Mouse (Mus musculus): ENCODE measurements around the gene Dph1. TPM values are rescaled to one million over a fixed set of nuclear protein-coding genes. Genes with fewer than 3 reads are reported as not detected.

Dph1 gene
- 23.9 and 24.9 TPM in 2 replicates for polyA plus RNA-seq (2015; fragmentation: Nextera tagmentation; extraction: Ambion mirVana)

DNA sequence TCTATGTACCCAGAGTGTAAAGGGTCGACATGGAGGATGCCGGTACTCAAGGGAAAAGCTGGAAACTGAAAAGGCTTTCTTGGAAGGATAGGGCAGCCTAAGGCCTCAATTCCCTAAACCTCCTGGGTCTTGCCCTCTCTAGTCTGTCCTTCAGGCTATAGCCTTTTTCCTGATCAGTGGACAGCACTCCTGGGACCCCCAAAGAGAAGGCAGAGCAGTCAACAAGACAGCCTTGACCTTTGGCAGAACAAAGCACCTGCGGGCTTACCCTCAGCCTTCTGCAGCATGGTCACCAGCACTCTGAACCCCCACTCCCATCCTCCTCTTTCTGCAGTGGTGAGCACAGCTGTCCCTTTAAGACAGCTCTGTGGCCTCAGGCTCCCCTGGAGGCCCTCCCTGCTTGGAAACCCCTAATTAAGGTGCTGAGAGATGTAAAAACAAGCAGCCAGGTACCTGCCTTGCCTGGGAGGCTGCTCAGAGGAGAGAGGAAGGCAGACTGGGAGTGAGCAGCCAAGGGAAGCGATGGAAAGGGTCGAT, at the start of gene Dph1:
Gene Dph1, minus strand, starts transcription at position 337 of the 537 bp plus-strand sequence.
- Histone ChIP-seq H3K4me1 (peaks cover 47% of the 10 kb centered on the region), H3K9me3 (no peaks in the 10 kb centered on the region), H3K36me3 (no peaks in the 10 kb centered on the region), H3K4me3 (peak within 1 kb of the TSS; percentile 65), H3K4me2 (replicated peaks) (peak within 1 kb of the TSS; percentile 80), H3K27me3 (peaks cover 46% of the 10 kb centered on the region), H3K9ac (peak within 1 kb of the TSS; percentile 77), H3K27ac (no peak within 1 kb of the TSS)
- WGBS, result 50% methylated on average over 5 of the region's 5 CpGs
- ATAC-seq (ENCODE audit: low FRiP score, low read depth), result no peak

DNA sequence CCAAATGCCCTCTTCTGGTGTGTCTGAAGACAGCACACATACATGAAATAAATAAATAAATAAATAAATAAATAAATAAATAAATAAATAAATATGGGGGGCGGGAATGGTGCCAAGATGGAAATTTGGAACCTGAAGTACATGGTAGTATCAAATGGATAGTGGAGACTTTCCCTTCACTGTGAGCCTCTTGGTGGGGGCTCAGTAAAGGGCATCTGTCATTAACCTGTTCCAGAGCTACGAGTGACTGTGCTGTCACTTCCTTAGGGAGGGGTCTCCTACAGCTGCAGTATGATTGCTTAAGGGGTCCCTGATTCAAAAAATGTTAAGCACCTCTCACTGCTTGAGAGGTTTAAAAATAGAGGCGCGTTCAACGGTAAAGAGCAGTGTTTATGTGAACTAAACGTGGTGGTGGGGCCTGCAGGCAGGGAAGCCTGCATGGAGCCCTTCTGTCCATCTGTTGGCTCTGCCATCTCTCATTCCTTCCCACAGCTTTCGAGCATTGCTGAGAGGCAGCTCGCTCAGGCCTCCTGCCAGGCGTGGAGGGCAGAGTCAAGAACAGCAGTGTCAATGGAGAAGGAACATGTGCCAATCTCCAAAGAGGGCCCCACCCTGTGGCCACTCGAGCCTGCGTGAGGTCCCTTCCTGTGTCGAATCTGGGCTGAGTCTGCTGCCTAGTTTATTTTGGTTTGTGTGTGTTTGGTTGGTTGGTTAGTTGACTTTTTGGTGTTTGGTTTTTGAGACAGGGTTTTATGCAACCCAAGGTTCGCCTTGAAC, 49.3 kb upstream of the Dph1 start:
- Histone ChIP-seq H3K4me2 (replicated peaks) (no peak overlapping the region), H3K27ac (no peak overlapping the region), H3K4me3 (no peak overlapping the region), H3K27me3 (peaks cover 5% of the 10 kb centered on the region; the same call in 1 of the 2 replicates), H3K4me1 (peaks cover 25% of the 10 kb centered on the region), H3K36me3 (no peaks in the 10 kb centered on the region), H3K9ac (no peak overlapping the region), H3K9me3 (no peaks in the 10 kb centered on the region)
- ATAC-seq (ENCODE audit: low FRiP score, low read depth), result no peak
- WGBS, result 72% methylated on average over 13 of the region's 13 CpGs

DNA sequence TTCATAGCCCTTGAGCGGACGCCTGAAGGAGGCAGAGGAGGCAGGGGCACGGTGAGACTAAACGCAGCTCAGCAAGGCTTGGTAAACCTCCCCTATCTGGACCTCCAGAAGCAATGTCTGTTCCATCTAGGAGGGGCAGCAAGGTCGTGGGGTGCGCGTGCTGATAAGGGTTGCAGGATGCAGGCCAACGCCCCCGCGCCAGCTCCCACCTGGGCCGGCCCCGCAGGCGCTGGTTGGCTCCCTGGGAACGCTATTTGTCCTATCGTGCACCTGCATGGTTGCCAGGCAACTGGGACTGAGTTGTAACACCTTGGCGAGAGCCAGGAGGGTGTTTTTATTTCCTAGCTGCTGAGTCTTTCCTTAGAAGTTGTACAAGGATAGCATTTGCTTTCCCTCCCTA, 43.7 kb upstream of the Dph1 start:
- H3K9ac ChIP-seq, result no peak overlapping the region
- H3K4me3 ChIP-seq, result no peak overlapping the region
- H3K9me3 ChIP-seq, result no peaks in the 10 kb centered on the region
- H3K4me1 ChIP-seq, result peaks cover 46% of the 10 kb centered on the region
- no peaks in the 10 kb centered on the region for H3K36me3 ChIP-seq
- peaks cover 22% of the 10 kb centered on the region for H3K27me3 ChIP-seq
- ATAC-seq (ENCODE audit: low FRiP score, low read depth), result no peak
- 7% methylated on average over 16 of the region's 16 CpGs for WGBS
- peak overlapping the region; percentile 37 for H3K4me2 ChIP-seq (replicated peaks)
- H3K27ac ChIP-seq, result no peak overlapping the region

DNA sequence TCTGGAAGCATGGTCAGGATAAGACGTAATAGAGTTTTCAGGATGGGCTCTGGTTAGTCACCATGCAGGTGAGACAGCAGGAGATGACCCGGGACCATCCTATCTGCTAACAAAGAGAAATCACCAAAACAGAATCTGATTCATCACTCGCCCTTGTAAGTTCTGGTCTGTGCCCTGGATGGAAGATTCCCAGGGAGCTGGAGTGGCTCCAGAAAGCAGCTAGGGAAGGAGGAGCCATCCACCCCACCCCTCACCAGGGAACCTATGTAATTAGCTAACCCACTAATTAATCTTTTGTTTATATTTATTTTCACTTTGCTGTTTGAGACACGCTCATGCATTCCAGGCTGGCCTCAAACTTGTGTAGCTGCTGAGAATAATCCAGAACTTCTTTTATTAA, 41.4 kb upstream of the Dph1 start:
- peaks cover 46% of the 10 kb centered on the region for H3K4me1 ChIP-seq
- 64% methylated on average over 4 of the region's 4 CpGs for WGBS
- H3K36me3 ChIP-seq, result no peaks in the 10 kb centered on the region
- no peaks in the 10 kb centered on the region for H3K9me3 ChIP-seq
- H3K4me2 ChIP-seq (replicated peaks), result no peak overlapping the region
- H3K27me3 ChIP-seq, result peaks cover 22% of the 10 kb centered on the region
- H3K9ac ChIP-seq, result no peak overlapping the region
- no peak for ATAC-seq (ENCODE audit: low FRiP score, low read depth)
- H3K4me3 ChIP-seq, result no peak overlapping the region
- H3K27ac ChIP-seq, result peak overlapping the region; percentile 15; the same call in 1 of the 2 replicates

DNA sequence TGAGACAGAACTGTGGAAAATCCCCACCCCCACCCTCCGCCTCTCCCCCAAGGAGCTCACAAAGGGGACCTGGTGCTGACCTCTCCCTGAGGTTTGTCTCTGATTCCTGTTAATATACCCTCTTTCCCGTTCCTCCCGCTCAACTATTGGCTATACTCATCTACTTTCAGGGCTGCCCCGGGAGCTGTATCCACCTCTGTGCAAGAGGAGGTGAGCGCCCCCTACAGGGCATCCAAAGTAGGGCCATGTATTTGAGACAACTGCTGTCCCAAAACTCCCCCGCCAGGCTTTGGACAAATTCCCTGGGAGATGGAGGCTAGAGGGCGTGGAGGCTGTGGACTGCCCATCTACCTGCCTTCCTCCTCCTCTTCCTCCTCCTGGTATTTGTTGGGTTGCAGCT, 40.7 kb upstream of the Dph1 start:
- H3K27ac ChIP-seq, result no peak overlapping the region

DNA sequence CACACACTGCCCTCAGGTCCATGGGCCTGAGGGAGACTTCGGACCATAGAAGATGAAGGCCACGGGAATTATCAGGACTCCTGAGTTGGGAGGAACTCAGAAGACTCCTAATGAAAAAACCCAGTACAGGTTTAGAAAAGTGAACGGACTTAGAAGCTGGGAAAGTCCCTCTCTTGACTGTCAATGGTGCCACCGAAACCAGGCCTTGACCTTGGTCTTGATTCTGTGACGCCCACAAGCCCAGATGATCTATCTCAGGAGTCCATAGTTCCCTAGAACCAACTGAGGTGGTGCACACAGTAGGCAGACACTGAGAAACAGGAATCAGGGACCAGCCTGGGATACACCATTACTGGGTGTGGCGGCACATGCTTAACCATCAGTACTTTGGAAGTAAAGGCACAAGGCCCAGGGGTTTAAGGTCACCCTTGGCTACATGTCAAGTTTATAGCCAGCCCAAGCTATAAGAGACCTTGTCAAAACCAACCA, 39.3 kb upstream of the Dph1 start:
- no peak overlapping the region for H3K9ac ChIP-seq
- no peaks in the 10 kb centered on the region for H3K36me3 ChIP-seq
- peaks cover 29% of the 10 kb centered on the region for H3K4me1 ChIP-seq
- whole genome bisulfite sequencing, result 94% methylated on average over 6 of the region's 6 CpGs
- no peak overlapping the region for H3K4me3 ChIP-seq
- H3K9me3 ChIP-seq, result no peaks in the 10 kb centered on the region
- H3K27me3 ChIP-seq, result peaks cover 17% of the 10 kb centered on the region
- H3K27ac ChIP-seq, result no peak overlapping the region
- no peak overlapping the region for H3K4me2 ChIP-seq (replicated peaks)
- ATAC-seq (ENCODE audit: low FRiP score, low read depth), result no peak

More for the DNA sequence above, 40.7 kb upstream of the Dph1 start:
- no peak overlapping the region for H3K4me3 ChIP-seq
- no peak for ATAC-seq (ENCODE audit: low FRiP score, low read depth)
- 11% methylated on average over 7 of the region's 7 CpGs for WGBS
- H3K36me3 ChIP-seq, result no peaks in the 10 kb centered on the region
- H3K9ac ChIP-seq, result no peak overlapping the region
- H3K27me3 ChIP-seq, result peaks cover 22% of the 10 kb centered on the region
- peaks cover 40% of the 10 kb centered on the region for H3K4me1 ChIP-seq
- H3K9me3 ChIP-seq, result no peaks in the 10 kb centered on the region
- no peak overlapping the region for H3K4me2 ChIP-seq (replicated peaks)

DNA sequence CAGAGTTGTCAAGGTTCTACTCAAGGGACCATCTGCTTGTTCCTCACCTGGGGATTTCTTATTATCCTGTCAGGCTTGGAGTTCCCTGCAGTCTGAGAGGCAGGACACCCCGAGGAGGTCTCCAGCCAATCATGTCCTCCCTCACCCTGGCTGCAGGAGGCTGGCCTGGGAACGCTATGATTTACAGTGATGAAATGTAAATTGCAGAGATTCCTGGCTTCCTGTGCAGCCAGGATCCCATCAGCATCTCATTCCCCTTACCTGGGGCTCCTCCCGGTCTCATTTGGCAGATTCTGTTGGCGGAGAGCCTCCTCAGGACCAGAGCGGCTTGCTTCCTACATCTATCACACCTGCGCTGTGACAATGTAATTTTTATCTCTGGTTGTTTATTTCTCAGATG, 38.2 kb upstream of the Dph1 start:
- no peak overlapping the region for H3K27ac ChIP-seq
- no peaks in the 10 kb centered on the region for H3K9me3 ChIP-seq
- peaks cover 19% of the 10 kb centered on the region for H3K4me1 ChIP-seq
- WGBS, result 72% methylated on average over 6 of the region's 6 CpGs
- H3K9ac ChIP-seq, result no peak overlapping the region
- H3K4me2 ChIP-seq (replicated peaks), result no peak overlapping the region
- ATAC-seq (ENCODE audit: low FRiP score, low read depth), result no peak
- peaks cover 7% of the 10 kb centered on the region for H3K27me3 ChIP-seq
- no peak overlapping the region for H3K4me3 ChIP-seq
- no peaks in the 10 kb centered on the region for H3K36me3 ChIP-seq

DNA sequence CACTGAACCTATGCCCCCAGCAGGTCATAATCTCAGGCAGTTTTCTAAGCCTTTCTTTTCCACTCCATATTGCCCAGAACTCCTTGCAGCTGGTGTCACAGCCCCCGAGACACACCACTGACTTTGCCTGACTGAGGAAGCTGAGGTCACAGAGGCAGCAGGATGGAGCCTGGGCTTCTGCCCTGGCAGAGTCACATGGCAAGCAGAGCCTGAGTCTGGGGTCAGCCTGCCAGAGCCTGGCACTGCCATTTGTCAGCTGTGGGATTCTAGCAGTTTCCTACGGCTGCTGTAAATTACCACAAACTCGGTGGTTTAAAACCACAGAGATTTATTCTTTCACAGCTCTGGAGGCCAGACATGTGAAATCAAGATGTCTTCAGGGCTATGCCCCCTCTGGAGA, 36.6 kb upstream of the Dph1 start:
- Histone ChIP-seq H3K4me3 (no peak overlapping the region), H3K4me1 (peaks cover 12% of the 10 kb centered on the region), H3K27me3 (no peaks in the 10 kb centered on the region), H3K36me3 (no peaks in the 10 kb centered on the region), H3K4me2 (replicated peaks) (no peak overlapping the region), H3K9me3 (no peaks in the 10 kb centered on the region), H3K9ac (no peak overlapping the region), H3K27ac (no peak overlapping the region)
- ATAC-seq (ENCODE audit: low FRiP score, low read depth), result no peak
- 23% methylated on average over 3 of the region's 3 CpGs for WGBS

DNA sequence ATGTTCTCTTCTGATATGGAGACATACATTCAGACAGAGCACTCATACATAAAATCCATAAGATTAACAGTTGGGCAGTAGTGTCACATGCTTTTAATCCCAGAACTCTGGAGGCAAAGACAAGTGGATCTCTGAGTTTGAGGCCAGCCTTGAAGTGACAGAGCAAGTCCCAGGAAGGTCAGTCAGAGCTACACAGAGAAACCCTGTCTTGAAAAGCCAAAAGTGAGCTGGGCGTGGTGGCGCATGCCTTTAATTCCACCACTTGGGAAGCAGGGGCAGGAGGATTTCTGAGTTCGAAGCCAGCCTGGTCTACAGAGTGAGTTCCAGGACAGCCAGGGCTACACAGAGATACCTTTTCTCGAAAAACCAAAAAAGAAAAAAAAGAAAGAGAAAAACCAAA, 33.8 kb upstream of the Dph1 start:
- WGBS, result 80% methylated on average over 4 of the region's 4 CpGs
- Histone ChIP-seq H3K9me3 (no peaks in the 10 kb centered on the region), H3K9ac (no peak overlapping the region), H3K4me2 (replicated peaks) (no peak overlapping the region), H3K4me3 (no peak overlapping the region), H3K4me1 (no peaks in the 10 kb centered on the region), H3K36me3 (no peaks in the 10 kb centered on the region), H3K27ac (no peak overlapping the region), H3K27me3 (no peaks in the 10 kb centered on the region)
- ATAC-seq (ENCODE audit: low FRiP score, low read depth), result no peak

DNA sequence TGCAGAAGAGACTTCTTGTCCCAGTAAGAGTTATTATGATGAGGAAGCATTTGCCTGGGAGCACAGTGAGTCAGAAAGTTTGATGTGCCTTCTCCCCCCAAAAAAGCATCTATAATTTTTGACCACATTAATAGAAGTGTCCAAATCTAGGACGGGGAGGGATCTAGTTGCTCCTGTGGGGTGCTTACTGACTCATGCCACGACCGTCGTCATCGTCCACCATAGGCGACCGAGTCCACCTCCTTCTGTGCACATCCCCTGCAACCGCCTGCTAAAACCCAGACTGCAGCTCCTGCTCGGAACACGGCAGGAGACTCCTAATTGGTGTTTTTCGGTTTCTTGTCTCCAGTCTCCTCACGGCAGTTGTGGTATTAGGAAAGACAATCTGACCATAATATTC, 33.0 kb upstream of the Dph1 start:
- H3K4me3 ChIP-seq, result no peak overlapping the region
- 77% methylated on average over 12 of the region's 12 CpGs for WGBS
- H3K27me3 ChIP-seq, result no peaks in the 10 kb centered on the region
- H3K27ac ChIP-seq, result no peak overlapping the region
- no peak for ATAC-seq (ENCODE audit: low FRiP score, low read depth)
- H3K4me1 ChIP-seq, result no peaks in the 10 kb centered on the region
- H3K36me3 ChIP-seq, result no peaks in the 10 kb centered on the region
- H3K9me3 ChIP-seq, result no peaks in the 10 kb centered on the region
- H3K4me2 ChIP-seq (replicated peaks), result no peak overlapping the region
- no peak overlapping the region for H3K9ac ChIP-seq

DNA sequence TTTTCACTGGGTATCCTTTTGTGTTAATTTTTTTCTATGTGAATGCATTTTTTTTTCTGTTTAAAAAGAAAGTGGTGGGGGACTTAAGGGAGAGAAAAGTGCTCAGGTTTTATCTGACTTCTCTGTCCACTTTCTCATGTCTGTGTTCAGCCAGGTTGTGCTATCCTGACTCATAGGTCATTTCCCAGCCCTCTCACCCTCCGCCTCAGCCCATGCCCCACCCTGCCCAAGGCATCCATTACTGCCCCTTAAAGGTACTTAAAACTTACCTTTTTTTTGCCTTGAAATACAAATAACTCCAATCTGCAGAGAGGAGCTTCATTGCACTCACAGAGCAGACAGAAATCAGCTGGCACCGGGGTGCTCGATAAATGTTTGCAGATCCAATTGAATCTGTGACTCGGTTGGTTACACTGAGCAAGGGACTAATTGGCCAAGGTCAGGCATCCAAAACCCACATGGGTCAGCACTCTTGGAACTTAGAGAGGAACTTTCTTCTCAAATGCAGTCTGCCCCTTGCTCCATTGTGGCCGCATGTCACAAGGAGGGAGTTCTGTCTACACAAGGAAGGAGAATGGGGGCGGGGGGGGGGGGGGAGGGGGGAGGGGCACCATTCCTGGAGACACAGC, 29.6 kb upstream of the Dph1 start:
- H3K27ac ChIP-seq, result no peak overlapping the region
- 77% methylated on average over 4 of the region's 6 CpGs for WGBS
- no peaks in the 10 kb centered on the region for H3K27me3 ChIP-seq
- H3K9ac ChIP-seq, result no peak overlapping the region
- H3K4me3 ChIP-seq, result no peak overlapping the region
- no peaks in the 10 kb centered on the region for H3K36me3 ChIP-seq
- H3K4me2 ChIP-seq (replicated peaks), result no peak overlapping the region
- no peaks in the 10 kb centered on the region for H3K4me1 ChIP-seq
- ATAC-seq (ENCODE audit: low FRiP score, low read depth), result no peak
- H3K9me3 ChIP-seq, result no peaks in the 10 kb centered on the region

DNA sequence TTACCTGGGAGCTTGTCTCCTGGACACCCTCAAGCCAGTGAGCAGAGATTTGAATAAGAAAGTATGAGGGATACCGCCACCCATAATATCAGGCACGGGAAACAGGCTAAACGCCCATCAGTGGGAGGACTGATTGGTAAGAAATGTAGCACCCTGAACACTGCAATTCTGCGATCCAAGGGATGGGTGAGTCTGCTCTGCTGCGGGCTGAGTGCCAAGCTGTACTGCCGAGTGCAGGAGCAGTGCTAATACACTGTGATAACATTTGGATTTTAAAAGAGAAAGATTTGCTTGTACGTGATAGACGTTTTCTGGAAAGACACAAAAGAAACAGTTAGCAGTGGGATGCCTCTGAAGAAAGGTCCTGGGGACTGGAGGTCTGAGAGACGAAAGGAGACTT, 29.1 kb upstream of the Dph1 start:
- Histone ChIP-seq H3K27ac (no peak overlapping the region), H3K4me3 (no peak overlapping the region), H3K4me2 (replicated peaks) (no peak overlapping the region), H3K27me3 (no peaks in the 10 kb centered on the region), H3K9ac (no peak overlapping the region), H3K9me3 (no peaks in the 10 kb centered on the region), H3K36me3 (no peaks in the 10 kb centered on the region), H3K4me1 (no peaks in the 10 kb centered on the region)
- WGBS, result 56% methylated on average over 9 of the region's 9 CpGs
- no peak for ATAC-seq (ENCODE audit: low FRiP score, low read depth)

Data from limb, embryonic 13.5 days (tissue).